Mouse (Mus musculus): ENCODE measurements around the gene Dcp1a.
A peak's percentile ranks its signal among the peaks of the same experiment; 100 is the strongest.

The Dcp1a gene

DNA sequence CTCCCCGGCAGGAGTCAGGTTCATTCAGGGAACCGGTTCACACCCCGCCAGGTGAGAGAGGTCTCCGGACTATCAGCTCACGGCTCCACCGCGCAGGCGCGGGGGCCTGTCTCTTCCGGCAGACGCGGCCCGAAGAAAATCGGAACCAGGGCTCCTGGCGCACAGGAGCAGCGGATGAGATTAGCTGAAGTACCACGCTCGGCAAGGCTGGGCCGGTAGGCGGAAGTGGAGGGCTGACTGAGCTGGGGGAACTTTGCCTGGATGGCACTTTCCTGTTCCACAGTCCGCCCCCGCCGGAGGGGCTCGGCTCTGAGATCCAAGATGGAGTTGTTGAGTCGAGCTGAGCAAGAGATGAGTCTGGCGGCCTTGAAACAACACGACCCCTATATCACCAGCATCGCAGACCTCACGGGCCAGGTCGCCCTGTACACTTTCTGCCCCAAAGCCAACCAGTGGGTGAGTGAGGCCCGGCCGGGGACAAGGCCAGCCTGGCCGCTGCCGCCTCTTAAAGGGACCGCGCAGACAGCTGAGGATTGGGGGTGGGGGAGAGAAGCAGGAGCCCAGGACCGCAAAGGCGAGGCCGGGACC lies at the start of gene Dcp1a:
Dcp1a (plus strand) TSS at position 175 of the 588 bp plus-strand sequence.
- peak; percentile 97 for DNase-seq (ENCODE audit: low spot score in 2 of 2)

DNA sequence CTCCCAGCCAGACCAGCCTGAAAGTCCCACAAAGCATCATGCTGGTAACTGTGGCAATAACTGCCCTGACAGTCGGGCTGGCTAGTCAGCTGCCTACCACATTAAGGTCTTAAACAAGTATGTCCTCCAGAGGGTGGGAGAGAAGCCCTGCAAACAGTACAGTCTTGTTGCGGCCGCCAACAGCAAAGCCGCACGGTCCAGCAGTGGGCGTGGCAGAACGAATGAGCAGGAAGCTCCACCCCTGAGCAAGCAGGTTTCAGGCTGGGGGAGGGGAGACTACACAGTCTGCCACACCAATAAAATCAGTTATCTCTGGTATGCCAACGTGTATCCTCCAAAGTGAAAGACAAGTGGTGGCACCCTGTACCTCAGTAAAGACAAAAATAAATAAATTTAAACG lies 49.7 kb upstream of the Dcp1a start:
- DNase-seq (ENCODE audit: low spot score in 2 of 2) = no peak

DNA sequence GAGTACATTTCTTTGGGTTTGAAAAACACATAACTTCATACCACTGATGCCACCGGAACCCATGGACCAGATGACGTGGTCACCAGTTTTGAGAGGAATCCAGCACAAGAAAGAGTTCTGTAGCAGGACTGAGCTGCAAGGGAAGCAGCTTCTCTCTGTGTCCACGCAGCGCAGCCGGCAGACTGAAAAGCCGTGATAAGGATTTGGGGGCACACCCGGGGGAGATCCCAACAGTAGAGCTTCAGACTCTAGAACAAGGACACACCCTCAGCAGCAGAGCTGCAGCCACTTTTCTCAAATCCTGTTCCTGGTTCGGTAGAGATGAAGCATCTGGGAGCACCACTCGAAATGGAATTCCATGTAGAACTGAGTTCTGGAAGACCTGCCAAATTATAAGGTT lies 49.3 kb upstream of the Dcp1a start:
- no peak for DNase-seq (ENCODE audit: low spot score in 2 of 2)

DNA sequence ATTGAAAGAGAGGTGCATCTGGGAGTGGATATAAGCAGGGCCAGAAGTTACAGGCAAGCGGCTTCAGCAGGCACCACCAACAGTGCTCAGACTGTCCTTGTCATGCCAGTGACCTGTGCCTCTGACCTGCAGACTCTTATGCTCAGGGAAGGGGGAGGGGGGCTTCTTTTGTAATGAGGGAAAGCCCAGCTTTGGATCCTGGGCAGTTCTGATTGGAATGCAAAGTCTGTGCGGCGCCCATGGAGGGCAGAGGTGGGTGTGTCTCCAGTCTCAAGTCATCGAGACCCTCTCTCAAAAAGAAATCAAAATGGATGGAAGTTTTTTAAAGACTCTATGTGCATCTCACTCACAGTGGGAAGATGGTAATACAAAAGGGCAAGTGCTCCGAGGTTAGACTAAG lies 48.9 kb upstream of the Dcp1a start:
- DNase-seq (ENCODE audit: low spot score in 2 of 2) = no peak

DNA sequence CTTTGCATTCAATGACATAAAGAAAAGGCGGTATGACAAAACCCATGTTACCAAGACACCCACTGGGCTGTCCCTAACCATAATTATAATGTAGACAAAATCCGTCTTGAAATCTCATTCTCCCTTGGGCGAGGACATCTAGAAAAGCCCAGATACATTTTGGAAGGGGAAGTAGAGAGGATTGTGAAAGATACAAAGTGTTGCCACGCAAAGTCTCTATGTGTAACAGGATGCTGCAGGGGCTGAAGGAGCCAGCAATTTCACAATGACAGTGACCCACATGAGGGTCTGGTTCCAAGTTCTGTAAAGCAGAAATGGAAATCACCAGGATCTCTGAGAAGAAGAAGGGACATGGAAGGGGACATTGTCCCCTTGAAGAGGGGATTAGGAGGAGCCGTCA lies 44.0 kb upstream of the Dcp1a start:
- no peak for DNase-seq (ENCODE audit: low spot score in 2 of 2)

DNA sequence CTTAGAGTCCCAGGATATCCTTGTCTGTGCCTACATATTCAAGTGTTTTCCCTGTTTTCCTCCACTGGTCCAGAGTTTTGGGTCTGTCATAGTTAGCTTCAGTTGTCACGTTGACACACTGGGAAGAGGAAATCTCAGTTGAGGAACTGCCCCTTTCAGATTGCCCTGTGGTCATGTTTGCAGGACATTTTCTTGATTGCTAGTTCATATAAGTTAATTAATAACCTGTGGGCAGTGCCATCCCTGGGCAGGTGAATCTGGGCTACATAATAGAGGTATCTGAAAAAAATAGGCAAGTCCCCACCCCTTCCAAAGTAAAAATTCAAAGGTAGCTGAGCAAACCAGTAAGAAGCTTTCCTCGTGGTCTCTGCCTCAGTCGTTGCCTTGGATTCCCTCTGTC lies 39.4 kb upstream of the Dcp1a start:
- DNase-seq (ENCODE audit: low spot score in 2 of 2) = no peak

DNA sequence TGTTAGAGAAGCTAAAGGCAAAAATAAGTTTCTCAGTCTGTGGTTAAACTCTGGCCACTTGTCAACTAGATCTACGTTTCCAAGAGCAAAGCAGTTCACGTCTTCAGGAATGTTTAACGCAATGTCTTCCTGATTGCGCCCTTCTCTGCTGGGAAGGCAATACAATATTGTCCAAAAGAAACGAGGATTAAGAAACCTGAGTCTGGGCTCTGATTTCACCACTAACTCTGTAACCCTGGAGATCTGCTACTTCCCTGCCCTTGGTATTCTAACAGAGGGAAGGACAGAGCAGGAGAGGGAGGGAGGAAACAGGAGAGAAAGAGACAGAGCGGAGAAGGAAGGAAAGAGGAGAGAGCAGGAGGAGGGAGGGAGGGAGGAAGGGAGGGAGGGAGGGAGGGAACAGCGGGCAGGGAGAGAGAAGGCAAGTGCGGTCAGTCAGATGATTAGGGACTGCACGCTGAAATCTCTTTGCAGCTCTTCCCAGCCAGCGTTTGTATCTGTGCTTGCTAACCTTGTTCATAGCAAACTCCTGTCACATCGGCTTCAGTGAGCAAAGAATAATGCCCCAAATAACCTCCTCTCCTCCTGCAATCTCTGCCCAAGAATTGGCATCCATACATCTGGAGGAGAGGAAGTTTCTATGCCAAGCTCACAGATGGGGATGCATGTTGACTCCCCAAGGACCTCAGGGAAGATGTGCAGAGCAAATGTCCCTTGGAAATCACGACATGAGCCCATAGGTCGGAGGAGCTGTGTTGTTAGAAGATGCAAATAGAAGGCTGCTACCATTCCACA lies 23.3 kb upstream of the Dcp1a start:
- DNase-seq (ENCODE audit: low spot score in 2 of 2) = no peak

DNA sequence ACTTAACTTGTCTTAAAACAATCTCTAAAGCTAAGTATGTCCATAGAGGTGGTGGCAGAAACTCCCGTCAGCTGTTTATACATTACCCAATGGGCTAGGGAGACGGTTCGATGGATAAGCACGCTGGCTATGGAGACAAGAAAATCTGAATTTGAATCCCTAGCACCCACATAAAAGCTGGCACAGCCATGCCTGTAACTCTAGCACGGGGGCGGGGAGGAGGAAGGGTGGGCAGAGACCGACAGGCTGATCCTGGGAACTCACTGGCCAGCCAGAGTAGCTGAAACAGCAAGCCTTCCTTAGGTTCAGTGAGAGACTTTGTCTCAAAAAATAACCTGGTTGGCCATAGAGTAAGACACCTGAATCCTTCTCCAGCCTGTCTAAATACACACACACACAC lies 21.9 kb upstream of the Dcp1a start:
- peak; percentile 57 to 61 for DNase-seq (ENCODE audit: low spot score in 2 of 2)

DNA sequence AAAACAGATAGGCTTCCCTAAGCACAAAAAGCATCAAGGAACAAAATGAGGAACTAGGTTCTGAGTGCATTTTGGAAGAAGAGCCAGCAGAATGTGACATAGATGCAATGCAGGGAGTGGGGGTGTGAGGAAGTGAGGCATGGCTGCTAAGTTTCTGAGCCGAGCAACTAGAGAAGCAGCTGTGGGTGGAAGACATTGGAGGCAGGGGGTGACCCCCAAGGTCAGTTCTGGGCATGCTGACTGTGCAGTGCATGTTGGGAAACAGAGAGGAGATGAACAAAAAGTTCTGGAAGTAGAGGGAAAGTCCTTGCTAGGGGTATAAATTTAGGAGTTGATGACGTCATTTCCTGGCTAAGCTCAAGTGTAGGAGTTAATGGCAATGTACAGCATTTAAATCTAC lies 21.4 kb upstream of the Dcp1a start:
- DNase-seq (ENCODE audit: low spot score in 2 of 2) = peak; percentile 48 to 58

DNA sequence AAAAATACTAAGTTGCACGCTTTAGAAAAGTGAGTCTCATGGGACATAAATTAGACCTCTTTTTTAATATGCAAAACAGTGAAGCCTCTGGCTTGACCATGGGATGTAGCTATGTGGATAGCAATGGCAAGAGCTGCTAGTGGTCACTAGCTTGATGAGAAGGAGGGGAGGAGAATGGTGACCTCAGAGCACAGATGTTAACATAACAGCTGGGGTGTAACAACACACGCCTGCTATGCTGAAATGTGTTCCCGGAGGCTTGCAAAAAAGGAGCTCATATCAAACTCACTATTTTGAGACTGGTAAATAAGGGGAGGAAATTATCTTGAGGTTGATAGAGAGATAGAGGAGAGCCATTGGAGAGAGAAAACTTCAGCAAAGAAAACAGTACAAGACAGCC lies 20.5 kb upstream of the Dcp1a start:
- DNase-seq (ENCODE audit: low spot score in 2 of 2) = no peak

DNA sequence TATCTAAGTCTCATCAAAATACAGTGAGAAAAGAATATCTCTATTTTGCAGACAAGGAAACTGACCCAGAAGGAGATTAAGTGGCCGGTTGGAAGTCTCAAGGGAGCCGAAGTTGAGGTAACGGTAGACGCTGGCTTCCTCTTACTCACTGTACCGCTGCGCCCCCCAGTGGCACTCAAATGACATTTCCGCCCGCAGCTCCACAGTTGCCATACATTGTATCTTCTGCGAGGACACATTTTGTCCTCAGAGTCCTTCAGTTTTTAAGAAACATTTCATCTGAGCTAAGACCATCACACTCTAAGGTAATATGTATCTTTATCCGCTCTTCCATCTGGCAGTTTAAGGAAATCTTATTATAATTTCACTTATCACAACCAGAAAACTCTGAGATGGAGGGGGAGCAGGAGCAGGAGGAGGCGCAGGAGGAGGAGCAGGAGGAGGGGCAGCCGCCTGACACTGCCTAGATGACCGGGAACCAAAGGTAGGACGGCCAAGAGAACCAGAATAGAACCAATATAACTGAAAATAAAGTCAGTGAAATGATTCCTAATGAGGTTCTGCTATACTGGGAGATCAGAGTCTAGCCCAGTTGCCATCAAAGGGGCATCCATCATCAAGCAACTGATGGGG lies 19.3 kb upstream of the Dcp1a start:
- DNase-seq (ENCODE audit: low spot score in 2 of 2) = peak; percentile 86 to 88

DNA sequence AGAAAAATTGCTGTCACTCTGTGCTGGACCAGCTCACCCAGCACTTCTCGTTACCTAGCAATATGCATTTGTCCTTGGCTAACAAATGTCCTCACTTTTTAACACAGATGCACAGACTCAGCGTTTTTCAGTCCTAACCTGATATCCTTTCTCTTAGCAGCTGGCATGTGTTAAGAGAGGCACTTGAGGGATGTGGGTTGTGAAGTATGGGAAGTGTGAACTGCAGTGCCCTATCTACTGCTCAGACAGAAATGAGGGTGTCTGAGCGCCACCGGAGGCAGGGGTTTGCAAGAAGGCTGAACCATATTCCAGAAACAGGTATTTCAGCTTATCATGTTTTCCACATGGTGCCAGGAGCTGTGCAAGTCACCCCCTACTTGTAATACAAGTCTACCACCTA lies 16.0 kb upstream of the Dcp1a start:
- DNase-seq (ENCODE audit: low spot score in 2 of 2) = no peak

DNA sequence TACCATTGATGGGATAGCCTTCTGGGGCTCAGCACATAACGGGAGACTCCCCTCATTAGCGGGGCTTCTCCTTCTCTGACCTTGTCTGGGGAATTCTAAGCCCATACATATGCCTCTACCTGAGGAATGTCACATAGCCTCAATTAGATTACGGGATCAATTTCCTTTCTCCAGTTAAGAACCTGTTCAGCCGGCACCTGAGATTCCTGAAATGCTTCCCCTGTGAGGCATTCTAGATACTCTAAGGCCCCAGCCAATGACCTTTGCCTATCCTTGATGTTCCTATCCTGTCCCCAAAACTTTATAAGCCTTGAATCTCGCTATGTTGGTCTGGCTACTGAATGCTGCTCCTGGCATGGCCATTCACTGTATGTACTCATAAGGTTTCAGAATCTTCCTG lies 5.7 kb upstream of the Dcp1a start:
- no peak for DNase-seq (ENCODE audit: low spot score in 2 of 2)

DNA sequence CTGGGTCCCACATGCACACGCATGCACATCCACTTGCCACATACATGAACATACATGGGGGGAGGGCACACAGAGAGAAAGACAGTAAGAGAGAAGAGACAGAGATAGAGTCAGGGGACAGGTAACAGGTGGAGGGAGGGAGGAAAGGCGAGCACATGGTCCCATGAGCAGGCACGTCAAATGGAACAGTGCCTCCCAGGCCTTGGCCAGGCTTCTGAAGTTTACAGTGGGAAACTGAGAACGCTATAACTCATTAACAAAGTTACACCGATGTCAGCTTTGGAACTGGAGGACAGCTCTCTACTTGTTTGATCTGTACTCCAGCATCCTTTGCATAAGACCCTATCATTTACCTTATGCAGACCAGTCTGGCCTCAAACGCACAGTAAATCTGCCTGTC lies 4.9 kb upstream of the Dcp1a start:
- no peak for DNase-seq (ENCODE audit: low spot score in 2 of 2)

DNA sequence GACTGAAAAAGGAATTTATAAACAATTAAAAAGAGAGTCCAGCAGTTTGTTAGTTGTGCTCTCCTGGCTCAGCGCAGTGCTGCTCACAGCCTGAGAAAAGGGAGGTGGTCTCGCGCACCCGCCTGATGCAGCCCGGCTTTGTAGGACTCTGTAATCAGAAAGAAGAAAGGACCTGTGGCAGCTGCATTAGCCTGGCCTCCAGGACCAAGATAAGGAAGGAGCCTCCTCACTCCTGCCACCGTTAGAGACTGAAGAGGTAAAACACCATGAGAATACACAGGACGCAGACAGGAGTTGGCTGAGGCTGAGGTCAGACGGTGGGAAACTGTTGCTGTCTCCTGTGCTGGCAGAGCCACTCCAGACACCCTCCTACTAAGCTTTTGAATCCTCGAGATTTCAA lies 12.0 kb downstream of the Dcp1a start, which contains the start of gene Cacna1d:
Cacna1d (minus strand) TSS at position 114 of the 400 bp plus-strand sequence.
- DNase-seq (ENCODE audit: low spot score in 2 of 2) = no peak

DNA sequence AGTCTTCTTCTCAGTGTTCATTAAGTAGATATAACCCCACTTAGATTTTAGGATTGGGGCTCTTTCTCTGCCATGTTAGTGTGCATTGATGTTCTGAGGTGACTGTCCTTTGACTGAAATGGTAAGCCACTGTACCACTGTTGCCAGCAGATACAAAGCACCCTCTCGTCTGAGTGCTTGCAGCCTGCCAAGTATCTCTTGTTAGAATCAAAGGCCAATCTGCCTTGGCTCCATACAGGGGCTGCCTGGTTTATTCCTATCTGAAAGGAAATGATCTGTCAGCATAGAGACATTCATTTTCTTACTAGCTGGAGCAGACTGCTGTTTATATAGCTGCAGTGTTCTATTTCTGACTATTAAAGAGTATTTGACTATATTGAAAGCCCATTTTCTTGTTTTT lies 13.9 kb downstream of the Dcp1a start:
- DNase-seq (ENCODE audit: low spot score in 2 of 2) = no peak

DNA sequence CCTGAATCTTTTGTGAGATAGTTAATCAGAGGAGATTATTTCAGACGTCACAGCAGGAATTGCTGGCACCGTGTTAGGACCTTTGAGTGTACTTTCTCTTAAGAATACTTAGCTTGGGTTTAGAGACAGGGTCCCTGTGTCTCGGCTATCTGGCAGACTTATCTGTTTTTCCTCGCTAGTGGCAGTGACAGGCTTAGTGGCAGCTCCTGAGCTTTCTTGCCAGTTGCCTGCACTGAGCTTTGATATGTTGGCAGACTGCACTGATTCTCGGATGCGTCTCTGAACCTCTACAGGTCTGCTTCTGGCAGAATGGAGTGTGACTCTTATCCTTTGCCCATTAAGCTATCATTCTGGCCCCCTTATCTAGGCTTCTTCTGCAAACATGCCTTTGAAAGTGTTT lies 15.7 kb downstream of the Dcp1a start:
- DNase-seq (ENCODE audit: low spot score in 2 of 2) = no peak

DNA sequence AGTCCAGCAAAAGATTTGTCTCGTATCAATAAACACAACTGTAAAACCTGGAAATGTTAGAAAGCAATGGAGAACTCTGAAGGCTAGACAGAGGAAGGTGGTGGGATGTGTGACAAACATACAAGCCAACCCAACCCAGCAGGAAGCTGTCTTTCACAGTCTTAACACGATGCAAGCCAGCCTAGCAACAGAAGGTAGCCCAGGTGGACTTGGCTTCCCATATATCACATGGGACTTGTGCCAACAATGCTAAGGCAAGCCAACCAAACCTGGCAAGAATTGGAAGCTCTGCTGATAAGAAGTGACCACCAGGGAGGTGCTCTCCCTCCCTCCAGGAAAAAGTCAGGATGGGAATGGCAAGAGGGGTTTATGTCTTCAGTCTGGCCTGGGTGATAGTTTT lies 18.9 kb downstream of the Dcp1a start:
- DNase-seq (ENCODE audit: low spot score in 2 of 2) = no peak

DNA sequence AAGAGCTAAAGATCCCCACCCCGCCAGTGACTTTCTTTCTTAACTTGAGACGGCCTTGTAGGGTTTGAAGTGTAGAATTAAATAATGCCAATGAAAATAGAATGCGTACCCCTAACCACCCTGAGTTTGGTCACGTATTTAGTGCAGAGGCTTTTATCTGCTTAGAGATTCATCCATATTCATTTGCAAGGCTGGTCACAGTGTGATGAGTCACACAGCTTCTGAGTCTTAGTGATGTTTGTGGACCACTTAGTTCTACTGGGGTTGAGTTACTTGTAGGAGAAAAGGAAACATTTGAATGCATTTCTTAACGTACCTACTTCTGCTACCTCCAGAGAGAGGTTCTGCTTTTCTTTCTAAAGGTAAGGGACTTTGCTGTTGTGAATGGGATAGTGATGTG lies 25.7 kb downstream of the Dcp1a start:
- no peak for DNase-seq (ENCODE audit: low spot score in 2 of 2)

DNA sequence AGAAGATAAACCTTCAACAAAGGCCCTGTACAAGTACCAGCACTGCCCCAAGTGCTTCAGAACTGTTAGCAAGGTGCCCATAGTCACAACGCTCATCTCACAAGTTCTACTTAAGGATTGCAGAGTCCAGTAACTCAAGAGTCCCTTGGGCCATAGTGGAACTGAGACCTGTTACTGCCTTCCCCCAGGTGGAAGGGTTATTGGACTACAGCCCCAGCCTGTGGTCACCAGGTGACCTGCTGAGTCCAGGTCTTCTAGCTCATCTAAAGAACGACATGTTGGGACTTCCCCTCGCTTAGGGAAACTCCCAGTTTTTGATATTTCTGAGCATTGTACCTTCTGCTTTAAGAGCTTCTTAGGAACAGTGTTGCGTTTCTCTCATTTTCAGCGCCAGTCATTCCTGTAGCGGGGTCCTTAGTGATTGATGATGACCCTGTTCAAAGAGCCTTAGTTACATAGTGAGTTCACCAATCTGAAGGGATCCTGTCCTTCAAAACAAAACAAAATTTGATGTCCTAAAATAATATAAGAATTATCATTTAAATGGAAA lies 31.0 kb downstream of the Dcp1a start:
- no peak for DNase-seq (ENCODE audit: low spot score in 2 of 2)

DNA sequence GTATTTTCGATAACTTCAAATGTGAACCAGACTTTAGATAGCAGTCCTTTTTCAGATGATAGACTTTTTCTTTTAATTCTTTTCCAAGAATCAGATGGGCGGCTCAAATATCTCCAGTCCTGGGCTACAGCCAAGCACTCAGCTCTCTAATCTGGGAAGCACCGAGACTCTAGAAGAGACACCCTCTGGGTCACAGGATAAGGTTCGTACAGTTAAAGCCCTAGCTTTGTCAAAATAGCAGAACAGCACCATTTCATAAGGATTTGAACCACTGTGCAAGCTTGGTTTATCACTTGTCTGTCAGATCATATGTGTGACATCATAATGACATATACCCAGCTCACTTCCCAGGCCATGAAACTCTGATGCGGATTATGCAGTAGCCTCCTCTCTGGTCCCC lies 33.6 kb downstream of the Dcp1a start:
- no peak for DNase-seq (ENCODE audit: low spot score in 2 of 2)

DNA sequence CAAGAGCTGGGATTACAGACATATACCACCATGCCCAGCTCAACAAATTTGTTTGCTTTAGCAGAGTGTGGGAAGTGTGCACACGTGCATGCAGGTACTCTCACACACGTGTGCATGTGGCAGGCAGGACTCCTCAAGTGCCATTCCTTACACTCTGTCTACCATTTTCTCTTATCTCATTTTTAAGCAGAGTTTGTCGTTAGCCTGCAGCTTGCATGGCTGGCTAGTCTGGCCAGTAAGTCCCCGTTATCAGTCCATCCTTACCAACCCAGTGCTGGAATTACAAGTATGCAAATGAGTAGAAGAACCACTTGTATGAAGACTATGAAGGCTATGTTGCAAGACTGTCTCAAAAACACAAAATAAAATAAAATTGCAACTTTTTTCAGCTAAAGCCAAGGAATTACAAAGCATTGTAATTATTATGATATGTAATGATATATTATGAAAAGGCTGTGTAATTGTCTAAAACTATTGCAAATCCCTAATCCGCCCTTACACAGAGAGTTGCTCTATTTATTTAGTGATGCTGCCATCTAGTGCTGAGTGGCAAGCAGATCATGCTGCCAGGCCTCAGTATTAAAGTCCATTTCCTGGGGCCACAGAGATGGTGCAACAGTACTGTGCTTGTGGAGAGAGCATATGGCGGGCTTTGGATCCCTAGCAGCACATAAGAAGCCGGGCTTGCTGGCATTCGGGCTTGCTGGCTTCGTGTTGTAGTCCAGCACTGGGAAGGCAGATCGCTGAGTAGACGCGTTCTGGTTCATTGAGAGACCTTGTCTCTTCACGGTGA lies 36.8 kb downstream of the Dcp1a start:
- no peak for DNase-seq (ENCODE audit: low spot score in 2 of 2)

Measured in right cerebral cortex, adult 2 months (tissue).